Mouse (Mus musculus) bone marrow macrophage, adult 2 months (primary cell): ENCODE measurements around the gene Tcf7. TPM values are rescaled to one million over a fixed set of nuclear protein-coding genes. Genes with fewer than 3 reads are reported as not detected.

Source experiments
- H3K27ac ChIP-seq: 2 replicates; pipeline ENCODE4 v1.5.1; 2012; ENCODE audit warnings: low read depth, low read length; ENCODE audit not compliant: insufficient read depth
- H3K4me1 ChIP-seq: 2 replicates; pipeline ENCODE4 v1.6.1; 2012; ENCODE audit warnings: low read length; ENCODE audit not compliant: control insufficient read depth, insufficient read depth
- H3K4me3 ChIP-seq: 2 replicates; pipeline ENCODE4 v1.5.1; 2012; ENCODE audit warnings: mild to moderate bottlenecking, low read length, moderate library complexity; ENCODE audit not compliant: insufficient read depth
- CTCF ChIP-seq: IDR thresholded peaks from 2 replicates; pipeline ENCODE4 v1.5.1; 2012; ENCODE audit warnings: low read depth, mild to moderate bottlenecking, low read length, moderate library complexity
- POLR2A ChIP-seq: IDR thresholded peaks from 2 replicates; pipeline ENCODE4 v1.6.1; 2012; ENCODE audit warnings: mild to moderate bottlenecking, low read depth, low read length, borderline replicate concordance
- polyA plus RNA-seq: library from polyadenylated mRNA; stranded (reverse); fragments of >200 nt; gene quantifications from 2 replicates; pipeline ENCODE4 v1.2.4, GENCODE M21; 2012; ENCODE audit not compliant: missing spikeins, insufficient read depth, insufficient read length

Gene Tcf7
- polyA plus RNA-seq, 1 experiment, result not detected

DNA sequence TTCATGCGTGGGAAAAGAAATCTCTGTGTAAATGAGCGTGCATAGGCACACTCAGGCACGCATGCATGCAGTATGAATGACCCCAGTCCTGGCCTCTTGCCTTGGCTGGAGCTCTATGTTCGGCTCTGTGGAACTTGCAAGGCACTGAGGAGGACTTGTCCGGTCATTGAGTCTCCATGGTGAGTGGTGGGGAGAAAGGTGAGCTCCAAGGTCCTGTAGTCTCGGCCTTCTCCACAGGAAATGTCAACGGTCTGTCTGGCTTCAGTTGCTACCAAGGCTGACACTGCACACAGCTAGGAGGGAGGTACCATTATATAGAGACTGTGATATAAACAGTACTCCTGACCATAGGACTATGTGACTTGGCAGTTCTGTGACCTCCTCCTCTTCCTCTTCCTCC, 23.6 kb upstream of the Tcf7 start:
- Histone ChIP-seq H3K27ac (no peak overlapping the region), H3K4me3 (no peak overlapping the region), H3K4me1 (peaks cover 3% of the 10 kb centered on the region; the same call in 1 of the 2 replicates)
- no peak for TF ChIP-seq POLR2A
- no peak for TF ChIP-seq CTCF

- H3K4me1 ChIP-seq, result peaks cover 3% of the 10 kb centered on the region; the same call in 1 of the 2 replicates
- H3K27ac ChIP-seq, result no peak overlapping the region
- no peak overlapping the region for H3K4me3 ChIP-seq
- TF ChIP-seq POLR2A, result no peak
- TF ChIP-seq CTCF, result no peak
These were observed 22.5 kb upstream of the Tcf7 start for GRCm38 (mm10) chr11:52305266-52305665.

- TF ChIP-seq POLR2A, result no peak
- no peak for TF ChIP-seq CTCF
- H3K4me1 ChIP-seq, result peaks cover 3% of the 10 kb centered on the region; the same call in 1 of the 2 replicates
- H3K4me3 ChIP-seq, result no peak overlapping the region
- no peak overlapping the region for H3K27ac ChIP-seq
These were observed 19.9 kb upstream of the Tcf7 start for GRCm38 (mm10) chr11:52302668-52303067.

DNA sequence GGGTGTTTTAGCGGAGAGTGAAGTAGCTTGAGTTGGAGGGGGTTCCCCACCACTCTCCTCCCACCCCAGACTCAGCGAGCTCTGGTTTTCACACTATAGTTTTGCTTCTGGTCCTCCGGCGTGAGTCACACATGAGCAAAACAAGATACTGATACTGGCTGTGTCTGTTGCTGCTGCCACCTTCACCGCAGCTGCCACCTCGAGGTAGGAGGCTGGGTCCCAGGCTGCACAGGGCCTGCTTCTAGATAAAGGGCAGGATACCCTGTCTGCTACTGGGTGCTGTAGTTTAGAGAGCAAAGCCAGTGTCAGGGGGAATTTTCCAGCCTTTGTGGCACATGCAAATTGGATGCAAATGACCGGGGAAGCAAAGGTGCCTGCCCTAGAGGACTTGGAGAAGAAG, 16.9 kb upstream of the Tcf7 start:
- no peak overlapping the region for H3K4me3 ChIP-seq
- no peak overlapping the region for H3K27ac ChIP-seq
- no peaks in the 10 kb centered on the region for H3K4me1 ChIP-seq
- no peak for TF ChIP-seq POLR2A
- no peak for TF ChIP-seq CTCF

DNA sequence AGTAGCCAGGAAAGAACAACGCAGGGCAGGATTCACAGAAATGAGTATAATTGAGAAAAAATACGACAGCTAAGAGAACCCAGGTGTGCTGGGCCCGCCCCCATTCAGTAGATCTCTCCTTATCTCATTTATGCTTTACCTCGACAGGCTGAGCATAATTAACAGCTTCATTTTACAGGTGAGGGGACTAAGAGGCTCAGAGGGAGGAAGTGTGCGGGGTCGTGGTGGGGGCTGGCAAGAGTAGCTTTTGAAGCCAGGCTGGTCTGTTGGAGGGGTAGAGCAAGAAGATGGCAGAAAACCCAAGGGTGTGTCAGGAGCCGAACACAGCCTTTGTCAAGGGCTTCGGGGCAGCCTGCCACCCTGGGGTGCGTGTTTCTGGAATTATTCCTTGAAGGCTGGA, 16.1 kb upstream of the Tcf7 start:
- H3K4me3 ChIP-seq, result no peak overlapping the region
- H3K27ac ChIP-seq, result no peak overlapping the region
- no peaks in the 10 kb centered on the region for H3K4me1 ChIP-seq
- no peak for TF ChIP-seq CTCF
- TF ChIP-seq POLR2A, result no peak

- TF ChIP-seq CTCF (peak; percentile 86), POLR2A (no peak)
- no peak overlapping the region for H3K4me3 ChIP-seq
- H3K4me1 ChIP-seq, result no peaks in the 10 kb centered on the region
- H3K27ac ChIP-seq, result no peak overlapping the region
These were observed 14.5 kb upstream of the Tcf7 start for GRCm38 (mm10) chr11:52297352-52297751.

- TF ChIP-seq CTCF, result no peak
- Histone ChIP-seq H3K4me1 (no peaks in the 10 kb centered on the region), H3K27ac (no peak overlapping the region), H3K4me3 (no peak overlapping the region)
These were observed 11.3 kb upstream of the Tcf7 start for GRCm38 (mm10) chr11:52294103-52294502.

GRCm38 (mm10) chr11:52292894-52293293, 10.1 kb upstream of the Tcf7 start:
- no peak overlapping the region for H3K4me3 ChIP-seq
- no peak overlapping the region for H3K27ac ChIP-seq
- no peaks in the 10 kb centered on the region for H3K4me1 ChIP-seq
- no peak for TF ChIP-seq CTCF
- no peak for TF ChIP-seq POLR2A

DNA sequence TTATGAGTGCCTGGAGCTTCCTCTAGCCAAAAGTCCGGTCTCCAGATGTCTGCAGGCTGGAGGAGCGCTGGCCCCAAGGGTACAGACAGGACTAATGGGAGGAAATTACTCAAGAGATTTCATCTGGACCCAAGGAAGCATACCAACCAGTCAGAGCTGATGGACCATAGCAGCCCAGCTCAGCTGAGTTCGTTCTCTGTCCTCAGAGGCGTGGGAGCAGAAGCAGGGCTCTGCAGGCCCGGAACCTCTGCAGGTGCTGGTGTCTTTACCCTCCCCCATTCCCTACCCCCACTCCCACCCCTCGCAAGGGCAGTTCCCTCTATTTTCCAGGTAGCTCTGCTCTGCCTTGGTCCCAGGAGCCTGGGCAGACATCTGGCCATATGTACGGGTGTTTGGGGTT, 9.5 kb upstream of the Tcf7 start:
- no peaks in the 10 kb centered on the region for H3K4me1 ChIP-seq
- TF ChIP-seq CTCF (no peak), POLR2A (no peak)
- H3K4me3 ChIP-seq, result no peak overlapping the region
- no peak overlapping the region for H3K27ac ChIP-seq

DNA sequence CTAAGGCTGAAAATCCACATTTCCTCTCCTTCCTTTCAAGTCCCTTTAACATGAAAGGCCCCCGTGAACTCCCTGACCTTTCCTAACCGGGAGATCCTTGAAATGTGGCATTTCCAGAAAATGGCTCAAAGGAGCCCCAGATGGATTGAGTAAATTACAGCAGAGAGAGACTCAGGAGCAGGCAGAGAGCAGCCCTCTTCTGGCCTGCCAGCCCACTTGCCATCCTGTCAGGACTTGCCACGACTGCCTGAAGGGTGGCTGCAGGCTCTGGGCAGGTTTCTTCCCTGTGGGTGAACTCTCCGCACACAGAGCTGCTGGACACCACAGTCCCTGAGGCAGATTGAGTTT, 4.1 kb upstream of the Tcf7 start:
- Histone ChIP-seq H3K4me1 (no peaks in the 10 kb centered on the region), H3K4me3 (no peak overlapping the region), H3K27ac (no peak overlapping the region)
- TF ChIP-seq POLR2A (no peak), CTCF (no peak)

DNA sequence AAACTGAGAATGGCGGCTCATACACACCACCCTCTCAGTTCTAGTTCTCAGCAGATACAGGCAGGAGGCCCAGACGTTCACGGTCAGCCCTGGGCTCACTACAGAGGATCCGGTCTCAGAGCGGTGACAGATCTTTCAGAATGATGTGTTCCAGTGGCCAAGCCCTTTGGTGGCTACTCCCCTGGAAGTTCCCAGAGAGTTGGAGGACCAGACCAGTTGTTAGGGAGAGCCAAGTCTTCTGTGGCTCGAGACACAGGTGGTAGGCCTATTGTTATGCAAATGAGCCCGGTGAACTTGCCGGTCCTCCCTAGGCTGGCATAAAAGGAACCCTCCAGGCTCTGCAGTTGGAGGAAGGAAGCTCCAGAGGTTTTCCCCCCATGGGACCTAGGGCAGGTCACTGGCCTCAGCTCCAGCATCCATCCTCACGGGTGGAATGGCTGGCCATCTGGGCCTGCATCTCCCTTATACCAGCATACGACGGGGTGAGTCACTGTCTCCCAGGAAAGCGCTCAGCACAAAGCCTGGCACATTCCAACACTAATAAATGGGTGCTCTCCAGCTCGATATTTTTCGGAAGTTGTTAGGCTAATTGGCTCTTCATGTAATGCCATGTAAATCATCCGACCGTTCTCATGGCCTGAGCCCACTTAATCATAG, 3.6 kb upstream of the Tcf7 start:
- Histone ChIP-seq H3K4me1 (no peaks in the 10 kb centered on the region), H3K4me3 (no peak overlapping the region), H3K27ac (no peak overlapping the region)
- no peak for TF ChIP-seq POLR2A
- no peak for TF ChIP-seq CTCF
